Mouse (Mus musculus) MEL-GATA-1-ER (cell line): ENCODE results near the gene Megf8.

Experiments
- DNase-seq: peaks from one replicate; pipeline ENCODE4 v3.0.0-alpha.2; 2012; ENCODE audit warnings: low read depth; ENCODE audit errors: extremely low read depth

Gene Megf8

GRCm38 (mm10) chr7:25333596-25334307 is 16.8 kb downstream of the Megf8 start:
- DNase-seq: no peak

- no peak for DNase-seq
Observed at GRCm38 (mm10) chr7:25334472-25334871, 17.5 kb downstream of the Megf8 start.

- DNase-seq: no peak
Observed at GRCm38 (mm10) chr7:25339329-25339728, 22.4 kb downstream of the Megf8 start.

GRCm38 (mm10) chr7:25341000-25341784 is 24.2 kb downstream of the Megf8 start:
- no peak for DNase-seq

GRCm38 (mm10) chr7:25348861-25349260 is 31.9 kb downstream of the Megf8 start:
- no peak for DNase-seq

GRCm38 (mm10) chr7:25358721-25359206 is 41.8 kb downstream of the Megf8 start:
- DNase-seq: no peak

- no peak for DNase-seq
Observed at GRCm38 (mm10) chr7:25363151-25363550, 46.2 kb downstream of the Megf8 start.

- no peak for DNase-seq
Observed at GRCm38 (mm10) chr7:25363632-25364031, 46.7 kb downstream of the Megf8 start.

GRCm38 (mm10) chr7:25365937-25366625 is 49.1 kb downstream of the Megf8 start:
- no peak for DNase-seq

- DNase-seq: no peak
Observed at GRCm38 (mm10) chr7:25367632-25368293, 50.8 kb downstream of the Megf8 start.

- no peak for DNase-seq
Observed at GRCm38 (mm10) chr7:25368333-25368732, 51.4 kb downstream of the Megf8 start.

- DNase-seq: no peak
Observed at GRCm38 (mm10) chr7:25369058-25369749, 52.2 kb downstream of the Megf8 start, which contains the start of gene Cnfn. Cnfn (minus strand) TSS chr7:25369724.

- no peak for DNase-seq
Observed at GRCm38 (mm10) chr7:25372441-25372840, 55.5 kb downstream of the Megf8 start.

- DNase-seq: peak; percentile 88
Observed at GRCm38 (mm10) chr7:25376556-25376955, 59.6 kb downstream of the Megf8 start.

GRCm38 (mm10) chr7:25377100-25377700 is 60.2 kb downstream of the Megf8 start:
- no peak for DNase-seq

GRCm38 (mm10) chr7:25378181-25379100 is 61.5 kb downstream of the Megf8 start:
- DNase-seq: no peak

- DNase-seq: no peak
Observed at GRCm38 (mm10) chr7:25379551-25380351, 62.8 kb downstream of the Megf8 start.
